Mouse (Mus musculus): ENCODE measurements around the gene Neurod2.

The Neurod2 gene

DNA sequence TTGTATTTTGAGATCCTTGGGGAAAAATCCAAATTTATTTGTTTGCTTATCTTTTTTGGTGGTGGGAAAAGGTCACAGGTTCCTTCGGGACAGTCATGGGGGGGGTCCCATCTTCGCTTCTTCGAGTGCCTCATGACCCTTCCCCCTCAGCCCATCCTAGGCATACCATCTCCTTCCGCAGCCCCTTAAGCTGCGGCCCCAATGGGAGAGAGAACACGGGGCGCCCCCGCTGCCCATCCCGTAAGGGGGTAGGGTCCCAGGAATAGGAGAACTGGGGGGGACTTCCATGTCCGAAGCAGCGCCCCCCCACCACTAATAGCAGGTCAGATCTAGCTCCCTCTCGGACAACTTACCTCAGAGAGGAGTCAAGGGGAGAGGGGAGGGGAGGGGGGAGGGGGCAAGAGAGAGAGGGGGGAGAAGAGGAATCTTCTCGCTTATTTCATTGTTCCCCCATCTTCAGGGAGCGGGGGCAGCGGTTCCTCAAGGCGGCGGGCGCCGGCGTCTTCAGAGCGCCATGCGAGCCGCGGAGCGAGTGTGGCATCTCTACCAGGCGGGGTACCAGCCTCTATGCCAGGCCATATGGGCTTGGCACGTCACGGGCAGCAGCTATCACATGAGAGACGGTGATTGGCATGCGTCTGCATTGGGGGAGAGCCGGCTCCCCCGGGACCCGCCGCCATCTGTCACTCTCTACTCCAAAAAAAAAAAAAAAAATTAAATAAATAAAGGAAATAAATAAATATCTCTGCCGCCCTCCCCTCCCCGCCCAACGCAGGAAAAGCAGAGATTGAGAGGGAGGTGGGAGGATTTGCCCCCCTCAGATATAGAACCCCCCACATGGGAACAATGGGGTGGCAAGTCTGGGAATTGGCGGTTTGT lies at the start of gene Neurod2:
Gene Neurod2 (minus strand): TSS at position 568 of the 879 bp plus-strand sequence.
- no peak for DNase-seq (ENCODE audit: low read depth)

DNA sequence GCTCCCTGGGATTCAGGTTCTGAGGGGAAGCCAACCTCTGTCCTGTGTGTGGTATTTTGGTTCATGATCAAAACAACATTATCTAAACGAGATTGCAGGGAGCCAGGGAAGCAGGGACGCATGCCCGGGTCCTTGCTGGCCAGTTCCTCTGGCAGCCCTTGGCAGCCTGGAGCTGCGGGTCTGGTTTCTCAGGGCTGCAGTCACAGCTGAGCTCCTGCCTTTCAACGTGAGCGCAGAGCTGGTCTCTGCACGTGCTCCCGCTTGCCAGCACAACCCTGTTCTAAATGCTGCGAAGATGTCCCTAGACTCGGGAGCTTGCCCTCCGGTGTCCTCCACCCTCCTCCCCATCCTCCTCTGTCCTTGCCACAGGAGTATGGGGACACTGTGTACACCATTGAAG lies 48.3 kb upstream of the Neurod2 start:
- no peak for DNase-seq (ENCODE audit: low read depth)

DNA sequence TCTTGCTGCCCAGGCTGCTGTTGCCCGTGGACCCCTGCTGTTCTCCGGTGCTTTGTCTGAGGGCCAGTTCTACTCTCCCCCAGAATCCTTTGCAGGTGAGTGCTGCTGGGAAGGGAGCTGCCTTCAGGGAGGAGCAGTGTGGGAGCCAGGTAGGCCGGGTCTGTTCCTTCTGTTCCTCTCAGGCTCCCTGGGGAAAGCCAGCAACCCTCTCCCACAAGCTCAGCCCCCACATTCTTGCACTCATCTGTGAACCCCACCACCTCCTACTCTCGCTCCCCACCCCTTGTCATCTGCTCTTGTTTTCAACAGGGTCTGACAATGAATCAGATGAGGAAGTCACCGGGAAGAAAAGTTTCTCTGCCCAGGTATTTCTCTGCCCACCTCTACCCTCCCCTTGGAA lies 47.3 kb upstream of the Neurod2 start:
- no peak for DNase-seq (ENCODE audit: low read depth)

DNA sequence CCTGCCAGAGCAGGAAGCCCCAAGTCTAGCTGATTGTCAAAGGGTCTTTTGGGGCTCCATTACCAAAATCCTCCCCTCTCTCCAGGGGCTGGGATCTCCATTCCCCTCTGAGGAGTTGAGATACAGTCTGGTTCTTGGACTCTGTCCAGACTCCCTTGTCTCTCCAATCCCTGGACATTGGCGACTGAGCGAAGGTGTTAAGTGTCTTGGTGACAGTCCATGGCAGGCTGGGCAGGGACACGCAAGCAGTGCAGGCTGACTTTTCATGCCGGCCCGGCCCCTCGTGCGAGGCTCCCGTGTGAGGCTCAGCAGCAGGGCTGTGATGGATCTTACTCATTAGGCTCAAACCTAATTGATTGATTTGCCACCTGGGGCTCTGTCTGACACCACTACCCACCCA lies 44.8 kb upstream of the Neurod2 start:
- no peak for DNase-seq (ENCODE audit: low read depth)

DNA sequence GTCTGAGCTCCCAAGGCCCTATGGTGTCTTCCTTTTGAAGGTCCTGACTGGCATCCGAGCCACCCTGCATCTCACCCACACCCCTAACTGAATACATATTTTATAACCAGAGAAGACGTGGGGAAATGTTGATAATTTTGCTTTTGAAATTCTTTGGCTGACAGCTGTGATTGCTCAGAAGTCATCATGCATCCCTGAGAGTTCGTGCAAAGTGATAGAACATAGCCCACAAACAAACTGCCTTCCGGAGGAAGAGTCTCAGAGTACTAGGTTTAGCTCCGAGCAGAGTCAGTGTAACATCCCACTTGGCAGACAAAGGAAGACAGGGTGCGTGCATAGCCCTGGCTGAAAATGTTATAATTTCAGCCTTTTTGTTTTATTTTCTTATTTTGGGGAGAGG lies 43.8 kb upstream of the Neurod2 start:
- no peak for DNase-seq (ENCODE audit: low read depth)

DNA sequence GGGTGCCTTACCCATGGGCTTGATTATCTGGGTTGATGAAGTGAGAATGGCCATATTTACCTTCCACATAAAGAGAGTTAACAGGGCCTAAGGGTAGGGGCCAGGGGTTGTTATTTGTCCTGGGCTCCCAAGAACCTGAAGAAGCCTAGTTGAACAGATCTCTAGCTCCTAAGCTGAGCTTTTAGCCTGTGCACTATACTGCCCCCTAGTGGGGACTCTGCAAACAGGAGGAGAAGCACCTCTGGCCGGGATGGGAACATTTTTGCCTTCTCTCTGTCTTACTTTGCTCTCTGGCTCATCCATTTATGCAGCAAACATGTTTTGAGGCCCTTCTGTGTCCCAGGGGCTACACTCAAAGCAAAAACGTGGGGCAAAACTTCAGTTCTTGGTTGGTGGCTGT lies 43.0 kb upstream of the Neurod2 start:
- DNase-seq (ENCODE audit: low read depth): peak; percentile 73

DNA sequence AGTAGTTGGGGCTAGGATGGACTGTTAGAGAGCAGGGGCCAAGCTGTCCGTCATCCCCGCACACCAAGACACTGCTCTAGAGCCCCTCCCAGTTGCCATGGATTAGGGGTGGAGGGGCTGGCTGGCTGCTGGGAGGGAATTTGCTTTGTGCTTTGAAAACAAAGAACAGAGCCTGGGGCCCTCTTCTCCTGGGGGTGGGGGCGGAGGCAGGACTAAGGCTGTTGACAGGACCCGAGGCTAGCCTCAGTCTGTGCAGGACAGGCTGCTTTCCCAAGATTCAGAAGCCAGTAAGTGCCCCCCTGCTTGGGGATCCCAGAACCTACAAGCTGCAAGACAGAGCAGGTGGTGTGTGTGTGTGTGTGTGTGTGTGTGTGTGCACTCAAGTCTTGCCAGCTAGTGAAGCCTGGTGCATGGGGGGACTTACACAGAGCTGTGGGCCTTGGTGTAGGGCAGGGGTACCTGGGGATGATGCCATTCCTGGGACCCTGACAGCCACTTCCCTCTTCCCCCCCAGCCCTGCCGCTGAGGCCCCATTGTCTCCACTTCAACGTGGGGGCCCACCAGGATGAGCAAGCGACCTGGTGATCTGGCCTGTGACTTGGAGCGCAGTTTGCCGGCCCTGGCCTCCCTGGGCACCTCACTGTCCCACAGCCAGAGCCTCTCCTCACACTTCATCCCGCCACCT lies 42.2 kb upstream of the Neurod2 start:
- no peak for DNase-seq (ENCODE audit: low read depth)

DNA sequence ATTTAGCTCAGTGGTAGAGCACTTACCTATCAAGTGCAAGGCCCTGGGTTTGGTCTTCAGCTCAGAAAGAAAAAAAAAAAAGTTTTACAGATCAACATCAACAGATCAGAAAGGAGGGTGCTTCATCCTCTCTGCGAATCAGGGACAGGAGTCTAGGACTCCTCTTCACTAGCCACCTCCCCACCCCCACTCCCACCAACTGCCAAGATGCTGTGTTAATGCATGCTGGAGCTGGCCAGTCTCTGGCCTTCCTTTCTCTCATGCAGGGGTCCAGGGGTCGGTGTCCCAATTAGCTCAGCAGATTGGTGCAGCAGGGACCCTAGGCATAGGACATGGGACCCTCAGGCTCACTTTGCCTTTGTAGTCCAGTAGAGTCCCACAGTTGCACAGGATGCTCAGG lies 41.1 kb upstream of the Neurod2 start:
- DNase-seq (ENCODE audit: low read depth): no peak

DNA sequence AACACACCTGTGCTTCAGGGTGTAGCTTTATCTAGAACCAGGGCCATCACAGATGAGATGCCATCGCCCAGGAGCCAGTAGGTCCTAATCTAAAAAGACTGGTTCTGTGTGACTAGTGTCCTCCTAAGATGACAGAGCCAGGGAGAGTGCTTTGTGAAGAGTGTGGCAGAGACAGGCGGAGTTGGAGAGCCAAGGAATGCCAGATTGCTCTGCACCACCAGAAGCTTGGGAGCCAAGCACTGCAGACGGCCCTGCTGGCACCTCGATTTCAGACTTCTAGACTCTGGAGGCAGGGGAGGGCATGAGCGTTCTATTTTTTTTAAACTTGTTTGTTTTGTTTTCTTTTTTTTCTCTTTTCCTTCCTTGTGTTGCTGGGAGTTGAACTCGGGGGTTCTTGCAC lies 39.9 kb upstream of the Neurod2 start:
- DNase-seq (ENCODE audit: low read depth): no peak

DNA sequence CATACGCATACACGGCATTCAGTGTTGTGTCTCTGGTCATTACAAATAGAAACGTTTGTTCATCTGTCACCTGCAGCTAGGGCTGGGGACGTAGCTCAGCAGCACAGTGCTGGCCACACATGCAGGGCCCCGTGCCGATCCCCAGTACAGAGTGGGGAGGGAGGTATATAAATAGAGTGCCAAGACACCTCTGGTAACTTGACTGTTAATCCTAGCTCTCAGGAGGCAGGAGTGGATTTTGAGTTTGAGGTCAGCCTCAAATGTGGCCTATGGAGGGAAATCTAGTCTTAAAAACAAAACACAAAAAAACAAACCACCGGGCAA lies 38.4 kb upstream of the Neurod2 start:
- no peak for DNase-seq (ENCODE audit: low read depth)

DNA sequence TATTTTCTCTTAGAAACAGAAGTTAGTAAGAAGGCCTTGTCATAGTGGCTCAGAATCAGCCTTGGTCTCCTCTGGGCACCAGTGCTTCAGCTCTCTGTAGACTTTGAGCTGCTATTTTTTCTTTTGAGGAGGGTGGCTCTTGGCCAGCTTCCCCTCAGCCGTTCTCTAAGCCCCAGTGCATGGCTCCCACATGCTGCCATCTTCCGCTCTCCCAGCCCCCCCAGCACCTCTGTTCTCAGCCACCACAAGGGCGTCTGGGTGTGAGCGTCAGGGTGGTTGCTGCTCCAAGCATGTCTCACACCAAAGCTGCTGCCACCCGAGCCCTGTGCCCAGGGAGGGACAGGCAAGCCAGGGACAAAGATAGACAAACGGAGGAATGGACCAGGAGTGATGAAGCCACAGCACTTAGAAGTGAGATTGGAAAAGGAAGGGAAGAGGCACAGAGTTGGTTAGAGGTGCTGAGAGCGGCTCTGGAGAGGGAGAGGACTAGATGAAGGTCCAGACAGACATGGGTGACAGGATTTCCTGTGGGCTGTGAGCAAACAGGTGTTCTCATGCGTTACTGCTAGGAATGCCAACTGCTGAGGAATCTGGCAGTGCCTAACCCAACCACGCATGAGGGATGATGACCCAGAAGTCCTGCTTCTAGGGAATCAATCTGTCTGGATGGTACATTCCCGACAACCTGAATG lies 37.9 kb upstream of the Neurod2 start:
- no peak for DNase-seq (ENCODE audit: low read depth)

DNA sequence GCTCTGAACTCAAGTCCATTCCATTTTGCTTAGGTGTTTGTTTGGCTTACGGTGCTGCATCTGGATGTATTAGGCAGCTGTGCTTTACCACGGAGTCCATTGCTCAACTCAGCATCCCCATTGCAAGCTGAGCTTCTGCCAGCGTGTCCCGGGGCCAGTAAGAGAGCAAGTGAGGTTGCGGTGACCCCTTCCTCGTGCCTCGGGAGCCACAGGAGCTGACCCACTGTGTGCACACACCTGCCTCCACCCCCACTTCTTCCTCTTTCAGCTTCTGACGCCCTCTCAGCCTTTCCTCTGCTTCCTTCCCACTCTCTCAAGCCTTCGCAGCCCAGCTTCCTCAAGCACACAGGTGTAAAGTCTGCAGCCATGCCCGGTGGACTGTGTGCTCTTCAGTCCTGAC lies 36.8 kb upstream of the Neurod2 start:
- peak; percentile 34 for DNase-seq (ENCODE audit: low read depth)

DNA sequence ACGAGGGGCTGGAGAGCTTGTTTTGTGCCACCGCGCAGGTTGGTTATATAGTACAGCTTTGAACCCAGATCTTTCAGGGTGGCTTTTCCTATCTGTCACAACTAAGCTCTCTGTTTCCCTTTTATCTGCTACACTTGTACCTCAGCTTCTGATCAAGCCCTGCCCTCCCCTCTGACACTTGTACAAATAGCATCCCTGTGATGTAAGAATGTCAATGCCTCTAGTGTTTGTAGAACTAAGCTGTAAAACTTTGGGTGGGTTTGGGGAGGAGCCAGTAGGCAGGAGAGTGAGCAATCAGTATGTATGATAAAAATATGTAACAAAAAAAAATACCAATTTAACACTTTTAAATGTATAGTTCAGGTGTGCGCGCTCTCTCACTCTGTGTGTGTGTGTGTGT lies 35.0 kb upstream of the Neurod2 start:
- no peak for DNase-seq (ENCODE audit: low read depth)

DNA sequence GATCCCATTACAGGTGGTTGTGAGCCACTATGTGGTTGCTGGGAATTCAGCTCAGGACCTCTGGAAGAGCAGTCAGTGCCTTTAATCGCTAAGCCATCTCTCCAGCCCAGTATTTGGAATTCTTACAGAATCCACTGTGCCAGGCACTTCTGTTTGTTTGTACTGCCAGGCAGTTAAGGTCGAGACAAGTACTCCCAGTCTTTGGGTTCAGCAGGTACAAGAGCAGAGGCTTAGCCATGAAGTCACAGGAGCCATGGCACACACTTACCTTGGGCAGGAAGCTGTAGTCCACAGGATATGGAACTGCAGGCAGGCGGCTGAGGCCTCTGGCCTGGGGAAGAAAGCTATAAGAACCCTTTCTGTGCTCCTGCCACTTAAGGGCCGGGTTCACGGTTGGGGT lies 34.4 kb upstream of the Neurod2 start:
- DNase-seq (ENCODE audit: low read depth): no peak

DNA sequence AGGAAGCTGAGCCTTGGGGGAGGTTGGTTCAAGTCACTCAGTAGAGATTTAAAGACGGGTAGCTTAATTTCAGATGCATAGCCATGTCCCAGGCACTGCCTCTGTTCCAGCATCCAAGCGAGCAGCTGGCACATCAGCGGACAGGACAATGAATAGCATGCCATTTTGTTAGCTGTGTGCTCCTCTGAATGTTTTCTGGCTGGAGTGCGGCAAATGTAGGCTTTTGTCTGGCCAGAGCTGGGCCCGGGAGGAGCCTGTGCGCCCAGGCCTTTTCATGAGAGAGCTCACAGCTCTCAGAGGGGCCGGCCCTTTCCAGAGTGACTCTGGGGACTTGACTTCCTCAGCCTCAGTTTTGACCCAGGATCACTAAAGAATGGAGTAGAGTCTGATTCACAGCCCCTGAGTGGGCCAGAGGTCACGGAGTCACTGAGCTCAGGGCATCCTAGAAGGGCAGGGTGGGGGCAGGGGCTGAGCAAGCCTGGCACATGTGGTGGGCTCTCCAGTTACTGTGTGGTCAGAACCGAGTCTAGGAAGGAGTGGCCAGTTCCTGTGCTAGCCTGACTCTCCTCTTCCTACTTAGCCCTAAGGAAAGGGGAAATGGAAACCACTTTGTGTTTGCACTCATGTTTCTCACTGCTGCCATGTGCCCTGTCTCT lies 31.5 kb upstream of the Neurod2 start:
- DNase-seq (ENCODE audit: low read depth): peak; percentile 76

DNA sequence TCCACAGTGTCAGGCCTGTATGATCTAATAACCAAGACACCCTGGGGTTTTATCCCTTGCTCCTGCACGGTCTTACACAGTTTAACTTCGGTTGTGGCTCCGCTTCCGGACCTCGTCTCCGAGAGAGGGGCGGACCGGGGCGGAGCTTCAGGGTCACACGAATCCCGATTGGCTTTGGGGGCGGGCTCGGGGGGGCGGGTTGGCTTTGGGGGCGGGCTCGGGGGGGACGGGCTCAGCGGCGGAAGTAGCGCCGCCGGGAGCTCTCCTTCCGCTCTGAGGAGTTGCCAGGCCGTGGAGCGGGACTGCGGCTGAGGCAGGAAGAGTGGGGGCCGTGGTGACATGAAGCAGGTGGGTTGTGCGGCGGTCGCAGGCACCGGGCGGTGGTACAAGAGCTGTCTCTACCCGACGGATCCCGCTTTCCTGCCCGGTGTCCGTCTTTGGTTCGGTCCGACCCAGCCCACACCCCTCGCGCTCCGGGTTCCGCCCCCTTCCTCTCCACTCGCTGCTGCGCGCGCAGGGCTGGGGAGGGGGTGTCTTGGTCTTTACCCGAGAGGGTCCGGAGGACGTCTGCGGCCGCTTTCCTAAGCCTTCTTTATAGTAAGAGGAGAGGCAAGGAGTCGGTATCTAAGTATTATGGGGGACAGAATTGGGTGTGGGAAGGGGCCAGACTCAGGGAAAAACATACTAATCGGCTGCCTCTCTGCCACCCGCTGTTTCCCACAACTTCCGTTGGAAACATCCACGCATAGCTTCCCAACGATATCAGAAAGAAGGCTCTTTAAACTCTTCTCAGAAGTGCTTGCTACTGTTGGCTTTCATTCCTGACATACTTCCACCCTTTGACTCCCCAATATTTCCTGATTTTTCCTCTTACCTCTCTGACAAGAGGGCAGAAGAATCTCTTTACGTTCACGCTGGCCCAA lies 29.0 kb upstream of the Neurod2 start, which contains the start of gene Stard3:
Gene Stard3 (plus strand): TSS at position 208 of the 923 bp plus-strand sequence.
- peak; percentile 95 for DNase-seq (ENCODE audit: low read depth)

DNA sequence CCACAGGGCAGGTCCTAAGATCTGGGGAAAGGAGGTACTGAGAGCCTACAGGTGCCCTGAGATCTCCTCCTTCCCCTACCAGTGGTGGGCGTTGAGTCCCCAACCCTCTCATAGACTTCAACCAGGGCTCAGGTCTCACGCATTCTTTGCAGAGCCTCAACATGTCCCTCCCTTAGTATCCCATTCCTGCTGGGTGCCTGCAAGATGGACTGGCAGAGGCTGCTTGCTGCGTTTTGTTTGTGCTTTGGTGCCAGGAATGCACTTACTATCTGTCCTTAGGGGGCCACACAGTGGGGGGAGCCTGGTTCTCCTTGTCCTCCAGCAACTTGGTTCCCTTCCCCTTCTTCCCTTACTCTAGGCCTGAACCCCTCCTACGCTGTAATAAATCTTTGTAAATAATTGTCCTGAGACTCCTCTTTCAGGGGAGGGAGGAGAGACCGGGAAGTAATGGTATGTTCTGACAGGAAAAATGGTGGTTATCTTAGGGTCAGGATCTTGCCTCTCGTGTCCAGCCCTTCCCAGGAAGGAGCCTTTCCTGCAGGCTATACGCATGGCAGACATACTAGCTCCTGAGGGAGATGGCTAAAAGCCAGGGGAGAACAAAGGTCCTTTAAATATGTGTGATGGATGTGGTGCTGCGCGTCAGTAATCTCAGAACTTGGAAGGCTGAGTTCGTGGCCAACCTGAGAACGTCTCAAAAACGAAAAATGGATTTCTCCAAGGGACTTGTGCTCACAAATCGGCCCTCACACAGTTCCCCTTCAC lies 28.1 kb upstream of the Neurod2 start:
- no peak for DNase-seq (ENCODE audit: low read depth)

DNA sequence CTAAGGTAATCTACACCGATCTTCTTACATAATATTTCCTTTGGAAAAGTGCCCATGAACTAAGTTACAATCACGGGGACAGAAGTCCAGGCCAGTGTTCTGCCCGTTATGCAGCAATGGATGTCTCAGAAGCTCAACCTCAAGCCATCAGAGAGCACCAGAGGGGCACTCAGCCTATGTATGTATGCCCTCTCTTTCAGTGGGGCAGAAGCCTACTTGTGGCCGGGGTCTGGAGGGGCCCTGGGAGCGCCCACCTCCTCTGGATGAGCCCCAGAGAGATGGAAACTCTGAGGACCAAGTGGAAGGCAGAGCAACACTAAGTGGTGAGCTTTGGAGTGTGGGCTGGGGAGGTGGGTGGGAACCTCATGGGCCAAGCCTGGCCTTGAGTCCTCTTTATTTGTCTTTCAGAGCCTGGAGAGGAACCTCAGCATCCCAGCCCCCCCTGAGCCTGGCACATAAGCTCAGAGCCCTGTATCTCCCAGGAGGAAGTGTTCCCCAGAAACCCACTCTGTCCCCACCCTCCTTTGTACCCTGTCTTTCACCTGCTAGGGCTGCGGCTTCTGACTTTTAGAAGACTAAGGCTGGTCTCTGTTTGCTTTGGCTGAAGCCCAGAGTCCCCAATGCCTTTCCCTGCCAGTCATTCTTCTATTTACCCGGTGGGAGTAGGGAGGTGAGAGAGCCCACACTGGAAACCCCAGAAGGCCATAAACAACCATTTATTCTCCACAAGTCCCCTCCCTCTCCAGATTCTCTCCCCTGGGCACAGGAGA lies 27.4 kb upstream of the Neurod2 start:
- DNase-seq (ENCODE audit: low read depth): no peak

DNA sequence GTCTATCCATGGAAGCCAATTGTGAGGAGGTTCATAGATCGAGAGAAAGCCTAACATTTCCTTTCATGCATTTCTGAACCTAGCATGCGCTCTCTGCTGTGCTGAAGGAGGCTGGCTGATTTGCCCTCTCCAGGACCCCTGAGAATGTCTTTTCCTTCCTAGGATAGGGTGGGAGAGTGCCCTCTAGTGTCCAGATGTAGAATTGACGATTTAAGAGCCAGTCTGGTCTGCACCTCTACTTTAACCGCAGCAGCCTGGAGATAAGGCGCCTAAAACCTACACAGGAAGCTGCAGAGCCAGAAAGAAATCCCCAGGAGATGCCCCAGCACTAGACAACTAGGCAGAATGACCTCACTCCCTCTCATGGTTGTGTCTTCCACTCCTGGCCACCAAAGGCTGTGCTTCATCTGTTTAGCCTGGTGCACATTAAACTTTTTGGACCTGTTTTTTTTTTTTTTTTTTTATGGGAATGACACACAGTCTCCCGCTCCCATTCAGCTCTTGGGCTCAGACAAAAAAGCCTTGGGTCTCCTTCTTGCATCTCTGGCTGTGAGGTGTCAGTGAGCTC lies 26.4 kb upstream of the Neurod2 start:
- peak; percentile 94 for DNase-seq (ENCODE audit: low read depth)

All from 416B (cell line).